Mouse (Mus musculus) brain, embryonic 14.5 days (tissue): ENCODE results near the gene Gucy2e. TPM values are rescaled to one million over a fixed set of nuclear protein-coding genes. Genes with fewer than 3 reads are reported as not detected.

Source experiments
- DNase-seq: peaks from one replicate; pipeline ENCODE4 v3.0.0-alpha.2; 2011; ENCODE audit warnings: low read depth
- CTCF ChIP-seq: fragments of 200-500 bp; IDR thresholded peaks from 2 replicates; pipeline ENCODE4 v1.5.1; 2012; ENCODE audit warnings: inconsistent platforms, mild to moderate bottlenecking, moderate library complexity, borderline replicate concordance; ENCODE audit not compliant: insufficient read depth, insufficient read length; ENCODE audit errors: extremely low read depth
- POLR2A ChIP-seq: fragments of 200-500 bp; IDR thresholded peaks from 2 replicates; pipeline ENCODE4 v1.6.1; 2012; ENCODE audit warnings: mild to moderate bottlenecking, inconsistent platforms, borderline replicate concordance; ENCODE audit not compliant: poor library complexity, insufficient read depth, insufficient read length, severe bottlenecking; ENCODE audit errors: extremely low read depth
- polyA plus RNA-seq: library from polyadenylated mRNA; depleted of rRNA; stranded (reverse); fragments of >200 nt; gene quantifications from 2 replicates; pipeline ENCODE4 v1.2.3, GENCODE M21; 2012; rRNA removed

Gucy2e gene
- polyA plus RNA-seq, 1 experiment = 0.25 TPM

DNA sequence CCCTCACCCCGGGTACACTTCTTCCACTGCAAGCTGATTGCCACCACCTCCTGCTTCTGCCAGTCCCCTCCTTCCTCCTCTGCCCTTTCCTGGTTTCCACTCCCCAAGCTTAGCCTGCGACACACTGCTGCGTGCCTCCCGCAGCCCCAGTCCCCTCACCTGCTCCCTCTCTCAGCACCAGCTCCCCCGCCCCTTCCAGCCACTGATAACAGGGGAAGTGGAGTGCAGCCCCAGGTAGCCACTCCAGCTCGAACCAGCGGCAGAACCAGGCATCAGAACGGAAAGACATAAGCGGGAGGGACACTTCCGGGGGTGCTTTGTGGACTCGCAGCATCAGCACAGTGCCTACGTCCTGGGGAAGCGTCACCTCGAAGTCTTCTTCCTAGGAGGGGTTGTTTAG lies 39.6 kb downstream of the Gucy2e start:
- TF ChIP-seq CTCF (no peak), POLR2A (no peak)
- DNase-seq = peak; percentile 2

DNA sequence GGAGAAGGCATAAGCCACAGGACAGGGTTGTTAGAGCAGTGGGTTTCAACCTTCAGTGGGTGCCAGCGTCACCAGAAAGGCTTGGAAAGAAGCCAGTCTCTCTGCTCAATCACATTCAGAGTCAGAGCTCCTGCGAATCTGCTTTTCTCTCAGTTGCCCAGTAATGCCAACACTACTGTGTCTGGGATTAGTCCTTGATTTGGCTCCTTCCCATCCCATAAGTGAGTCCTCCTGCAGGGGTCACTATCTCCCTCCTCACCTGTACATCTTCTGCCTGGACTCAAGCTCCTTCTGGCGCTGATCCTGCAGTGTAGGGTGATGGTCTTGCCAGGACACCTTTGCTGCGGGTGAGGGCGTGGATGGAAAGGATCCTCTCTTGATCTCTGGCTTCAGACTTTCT lies 40.1 kb downstream of the Gucy2e start:
- DNase-seq = peak; percentile 57
- TF ChIP-seq CTCF = peak; percentile 28; the same call in 1 of the 2 replicates
- TF ChIP-seq POLR2A = no peak

DNA sequence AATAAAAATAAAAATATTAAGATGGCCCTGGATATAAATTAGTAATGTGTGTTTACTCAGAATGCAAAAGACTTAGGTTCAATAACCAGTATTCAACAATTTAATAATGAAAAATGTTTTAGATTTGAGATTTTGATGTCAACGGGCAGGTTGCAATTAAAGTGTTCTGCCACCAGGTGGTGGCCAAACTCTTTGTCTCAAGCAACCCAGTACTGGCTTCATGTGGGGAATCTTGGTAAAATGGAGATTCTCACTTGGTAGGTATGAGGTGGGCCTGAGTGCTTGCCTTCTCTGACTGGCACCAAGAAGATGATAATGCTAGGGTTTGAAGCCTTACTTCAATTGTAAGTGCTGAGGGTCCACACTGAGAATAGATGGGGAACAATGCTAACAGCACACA lies 44.0 kb downstream of the Gucy2e start:
- DNase-seq = peak; percentile 73
- TF ChIP-seq POLR2A (no peak), CTCF (peak; percentile 80)

DNA sequence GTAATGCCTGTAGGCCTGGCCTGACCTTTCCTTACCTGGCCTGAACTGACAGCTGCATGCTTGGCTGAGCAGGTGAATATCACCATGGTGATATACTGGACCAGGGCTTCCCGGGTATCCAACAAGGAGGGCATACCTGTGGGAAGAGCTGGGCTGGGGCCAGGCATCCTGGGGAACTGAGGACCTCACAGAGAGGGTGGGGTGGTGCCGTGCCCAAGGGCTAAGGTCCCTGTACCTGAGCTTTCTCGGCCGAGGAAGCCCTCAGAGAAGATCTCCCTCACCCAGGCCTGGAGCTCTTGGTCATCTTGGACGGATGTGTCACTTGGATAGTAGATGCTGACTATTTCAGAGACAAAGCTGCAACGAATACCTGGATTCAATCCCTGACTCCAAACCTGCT lies 50.9 kb downstream of the Gucy2e start:
- no peak for DNase-seq
- no peak for TF ChIP-seq POLR2A
- no peak for TF ChIP-seq CTCF

DNA sequence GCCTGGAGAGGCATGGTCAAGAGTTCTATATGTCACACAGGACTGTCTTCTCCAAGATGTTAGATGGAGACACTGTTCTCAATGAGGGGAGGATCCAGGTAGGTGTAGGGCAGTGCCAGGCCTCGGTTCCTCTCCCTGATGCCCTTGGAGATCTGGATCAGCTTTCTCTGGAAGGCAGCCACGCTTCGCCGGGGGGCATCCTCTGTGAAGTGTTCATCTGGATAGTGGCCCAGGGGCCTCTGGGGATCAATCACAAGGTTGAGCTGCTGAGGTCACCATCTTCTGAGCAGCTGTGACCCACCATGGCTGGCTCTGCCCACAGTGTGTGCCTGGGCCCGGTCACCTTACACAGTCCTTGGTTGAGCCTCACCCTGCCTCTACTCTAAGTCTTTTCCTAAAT lies 51.8 kb downstream of the Gucy2e start:
- TF ChIP-seq POLR2A (no peak), CTCF (no peak)
- no peak for DNase-seq

DNA sequence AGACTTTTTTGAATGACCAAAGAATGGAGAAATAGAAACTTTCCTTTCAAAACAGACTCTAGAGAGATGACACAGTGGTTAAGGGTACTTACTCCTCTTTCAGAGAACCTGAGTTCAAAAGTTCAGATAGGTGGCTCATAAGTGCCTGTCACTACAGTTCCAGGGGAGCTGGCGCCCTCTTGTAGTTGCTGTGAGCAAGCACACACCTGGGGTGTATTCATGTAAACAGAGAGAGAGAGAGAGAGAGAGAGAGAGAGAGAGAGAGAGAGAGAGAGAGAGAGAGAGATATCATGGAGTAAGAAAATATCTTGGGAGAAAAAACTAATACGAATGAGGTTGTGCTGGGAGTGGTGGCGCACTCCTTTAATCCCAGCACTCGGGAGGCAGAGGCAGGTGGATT lies 56.7 kb downstream of the Gucy2e start:
- no peak for TF ChIP-seq CTCF
- no peak for TF ChIP-seq POLR2A
- DNase-seq = no peak

DNA sequence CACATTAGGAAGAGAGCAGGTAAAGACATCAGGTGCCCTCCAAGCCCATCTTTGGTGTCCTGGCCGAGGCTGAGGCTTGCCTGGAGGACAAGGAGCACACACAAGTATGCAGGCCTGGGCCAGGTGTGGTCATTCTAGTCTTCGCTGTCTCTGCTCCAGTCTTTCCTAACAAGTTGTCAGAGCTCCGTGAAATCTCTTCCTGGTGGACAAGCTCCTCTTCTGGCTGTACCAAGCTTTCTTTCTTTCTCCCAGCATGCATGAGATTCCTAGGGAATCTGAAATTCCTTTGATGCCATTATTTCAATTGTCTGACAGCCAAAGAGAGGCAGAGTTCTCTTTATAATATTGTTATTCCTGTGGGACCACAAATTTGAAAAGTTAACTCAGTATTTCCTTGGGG lies 57.3 kb downstream of the Gucy2e start:
- TF ChIP-seq POLR2A (no peak), CTCF (no peak)

DNA sequence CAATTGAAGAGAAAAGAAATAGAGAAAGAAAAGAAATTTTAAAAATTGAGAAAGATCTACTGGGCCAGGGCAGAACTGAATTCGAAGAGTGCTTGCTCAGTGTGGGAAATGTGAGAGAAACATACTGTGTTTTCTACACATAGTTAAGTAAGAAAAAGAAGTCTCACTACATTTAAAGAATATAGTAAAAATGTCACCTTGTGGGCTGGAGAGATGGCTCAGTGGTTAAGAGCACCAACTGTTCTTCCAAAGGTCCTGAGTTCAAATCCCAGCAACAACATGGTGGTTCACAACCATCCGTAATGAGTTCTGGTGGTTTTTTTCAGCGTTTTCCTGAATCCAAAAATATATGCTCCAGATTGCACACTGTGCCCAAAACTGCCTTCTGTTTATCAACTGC lies 58.3 kb downstream of the Gucy2e start:
- DNase-seq = no peak
- TF ChIP-seq POLR2A = no peak
- TF ChIP-seq CTCF = no peak

More for the DNA sequence above, 57.3 kb downstream of the Gucy2e start:
- no peak for DNase-seq

DNA sequence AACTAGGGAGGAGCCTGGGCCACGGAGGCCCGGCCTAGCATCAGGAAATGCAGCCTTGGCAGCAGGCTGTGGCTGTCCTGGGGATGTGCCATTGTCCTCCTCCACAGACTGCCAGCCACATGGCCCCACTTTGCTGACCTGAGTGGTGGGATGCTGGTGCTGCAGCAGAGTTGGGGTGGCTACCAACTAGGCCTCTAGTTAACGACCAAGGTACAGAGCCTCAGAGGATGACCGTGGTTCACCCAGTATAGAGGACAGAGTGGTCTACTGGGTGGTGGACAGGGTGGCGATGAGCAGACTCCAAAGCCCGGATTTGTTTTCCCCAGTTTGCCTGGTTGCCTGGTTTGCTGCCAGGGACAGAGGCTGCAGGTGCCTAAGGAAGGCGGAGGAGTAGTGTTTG lies 62.1 kb downstream of the Gucy2e start:
- TF ChIP-seq POLR2A (no peak), CTCF (no peak)
- DNase-seq = no peak

DNA sequence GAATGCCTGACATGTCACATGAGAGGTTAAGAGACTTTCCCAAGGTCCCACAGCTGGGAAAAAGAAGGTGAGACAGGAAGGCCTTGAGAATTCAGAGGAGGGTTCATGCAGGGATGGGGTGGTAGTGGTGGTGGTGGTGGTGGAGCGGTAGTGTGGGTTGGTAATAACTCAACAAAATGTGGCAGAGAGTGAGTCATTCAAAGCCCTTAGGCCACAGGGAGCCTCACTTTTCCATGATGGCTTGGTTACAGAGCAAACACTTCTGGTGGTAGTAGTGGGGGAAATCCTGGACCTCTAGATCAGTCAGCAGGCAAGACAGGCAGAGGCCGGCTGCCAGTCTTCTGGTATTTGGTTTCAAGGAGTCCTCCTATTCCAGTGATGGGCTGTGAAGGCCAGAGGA lies 64.2 kb downstream of the Gucy2e start:
- no peak for DNase-seq
- no peak for TF ChIP-seq CTCF
- no peak for TF ChIP-seq POLR2A

DNA sequence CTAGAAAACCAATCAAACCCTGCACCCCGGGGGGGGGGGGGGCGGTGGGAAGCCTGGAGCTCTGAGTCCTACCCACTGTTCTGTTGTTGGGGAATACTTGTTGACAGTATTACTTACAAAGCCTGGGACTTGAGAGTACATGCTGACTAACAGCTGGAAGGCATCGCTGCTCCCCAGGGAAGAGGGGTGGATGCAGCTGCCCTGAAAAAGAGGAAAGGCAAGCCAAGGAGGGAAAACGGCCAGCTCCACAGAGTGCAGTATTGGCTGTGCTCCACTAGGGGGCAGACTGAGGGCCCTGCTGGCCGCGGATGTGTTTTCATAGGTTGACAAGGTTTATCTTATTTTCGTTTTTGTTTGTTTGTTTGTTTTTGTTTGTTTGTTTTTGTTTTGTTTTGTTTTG lies 65.2 kb downstream of the Gucy2e start:
- no peak for TF ChIP-seq POLR2A
- TF ChIP-seq CTCF = peak; percentile 91
- peak; percentile 56 for DNase-seq

DNA sequence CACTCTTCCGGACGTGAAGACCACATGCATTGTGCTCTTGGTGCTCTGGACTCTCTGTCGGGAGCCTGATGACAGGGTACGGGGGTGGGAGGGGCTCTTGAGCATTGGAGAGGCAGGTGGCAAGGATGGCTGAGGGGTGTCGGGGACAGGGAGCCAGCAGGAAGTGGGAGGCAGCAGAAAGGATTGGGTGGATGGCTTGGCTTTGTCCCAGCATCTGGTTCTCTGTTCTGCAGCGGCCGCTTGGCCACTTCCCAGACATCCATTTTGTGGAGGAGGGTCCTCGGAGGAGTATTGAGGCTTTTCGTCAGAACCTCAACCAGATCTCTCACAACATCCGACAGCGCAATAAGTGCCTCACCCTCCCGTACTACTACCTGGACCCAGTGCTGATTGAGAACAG lies 67.5 kb downstream of the Gucy2e start:
- peak; percentile 7 for DNase-seq
- TF ChIP-seq CTCF (no peak), POLR2A (no peak)

Other genes starting within 250 kb of the Gucy2e start
- 25.8 and 27.6 TPM in 2 replicates for gene Pfas, start 228.6 kb downstream of the Gucy2e start, polyA plus RNA-seq
- 115 and 170 TPM in 2 replicates for gene Ctc1, start 221.1 kb downstream of the Gucy2e start, polyA plus RNA-seq
- gene Aurkb, start 191.4 kb downstream of the Gucy2e start, polyA plus RNA-seq = 38.3 and 74.9 TPM in 2 replicates
- 19.6 and 22.1 TPM in 2 replicates for gene Borcs6, start 177.3 kb downstream of the Gucy2e start, polyA plus RNA-seq
- 25.6 and 35.1 TPM in 2 replicates for gene Tmem107, start 166.2 kb downstream of the Gucy2e start, polyA plus RNA-seq
- 251 and 319 TPM in 2 replicates for gene Vamp2, start 148.5 kb downstream of the Gucy2e start, polyA plus RNA-seq
- gene Per1, start 141.8 kb downstream of the Gucy2e start, polyA plus RNA-seq = 12.2 and 16.3 TPM in 2 replicates
- 0.42 and 0.45 TPM in 2 replicates for gene Hes7, start 116.6 kb downstream of the Gucy2e start, polyA plus RNA-seq
- gene 9130213A22Rik, start 114.4 kb downstream of the Gucy2e start, polyA plus RNA-seq = 0.33 and 0.47 TPM in 2 replicates
- gene Aloxe3, start 111.1 kb downstream of the Gucy2e start, polyA plus RNA-seq = 2.8 and 3.5 TPM in 2 replicates
- 0.13 and 0.23 TPM in 2 replicates for gene Alox12b, start 80.0 kb downstream of the Gucy2e start, polyA plus RNA-seq
- 0.05 and 0.25 TPM in 2 replicates for gene Alox8, start 39.2 kb downstream of the Gucy2e start, polyA plus RNA-seq
- 42.2 and 54.4 TPM in 2 replicates for gene Cntrob, start 86.7 kb upstream of the Gucy2e start, polyA plus RNA-seq
- gene Trappc1, start 86.9 kb upstream of the Gucy2e start, polyA plus RNA-seq = 116 and 118 TPM in 2 replicates
- gene Kcnab3, start 89.2 kb upstream of the Gucy2e start, polyA plus RNA-seq = 7.0 and 8.7 TPM in 2 replicates
- 82.8 and 115 TPM in 2 replicates for gene Rnf227, start 103.4 kb upstream of the Gucy2e start, polyA plus RNA-seq
- gene Chd3, start 132.4 kb upstream of the Gucy2e start, polyA plus RNA-seq = 321 and 358 TPM in 2 replicates
- gene Naa38, start 158.5 kb upstream of the Gucy2e start, polyA plus RNA-seq = 84.1 and 111 TPM in 2 replicates
- gene Cyb5d1, start 158.6 kb upstream of the Gucy2e start, polyA plus RNA-seq = 26.7 and 28.7 TPM in 2 replicates
- gene Tmem88, start 161.2 kb upstream of the Gucy2e start, polyA plus RNA-seq = 5.7 TPM in 2 replicates
- gene Kdm6b, start 176.6 kb upstream of the Gucy2e start, polyA plus RNA-seq = 12.4 and 38.7 TPM in 2 replicates